Comparison of ENCODE assay signal across 10 mouse cellular contexts in genomic region chr11:3334711-3335316, GRCm38 (mm10). TPM values are rescaled to one million over a fixed set of nuclear protein-coding genes. Genes with fewer than 3 reads are reported as not detected.
DNase-seq lines count a peak whose midpoint lies in the region; ATAC-seq and TF ChIP-seq lines count a peak whose summit lies in the region.
"Had no signal": no experiment of that assay in that cellular context is flagged by ENCODE, and none has a peak within 500 bp of the region (broad histone marks: within the 10 kb centered on the region; RNA-seq: fewer than 3 reads in every experiment).

No protein-coding gene starts in this region.

- no peak for DNase-seq in heart, postnatal 0 days (ENCODE audit: low spot score)
- no peak for DNase-seq in heart, postnatal 10 days
- DNase-seq in 416B (ENCODE audit: low read depth) = peak; percentile 24

- H3K36me3 ChIP-seq in heart, postnatal 0 days (replicated peaks; ENCODE audit: control insufficient read depth, insufficient read depth, low read length) = peaks cover 25% of the 10 kb centered on the region
- no peaks in the 10 kb centered on the region for H3K36me3 ChIP-seq in ES-Bruce4 (ENCODE audit: control insufficient read depth, insufficient read depth, low read length, poor library complexity, severe bottlenecking)
- no peaks in the 10 kb centered on the region; the same call in 1 of the 2 replicates for H3K36me3 ChIP-seq in limb, embryonic 12.5 days
- H3K36me3 ChIP-seq: forebrain, embryonic 10.5 days had no signal

- H3K4me1 ChIP-seq in heart, postnatal 0 days (ENCODE audit: control insufficient read depth, insufficient read depth) = peaks cover 47% of the 10 kb centered on the region
- H3K4me1 ChIP-seq in ES-Bruce4 (ENCODE audit: control insufficient read depth, insufficient read depth, low read length) = peaks cover 8% of the 10 kb centered on the region
- H3K4me1 ChIP-seq in limb, embryonic 12.5 days (replicated peaks) = peaks cover 51% of the 10 kb centered on the region

- no peaks in the 10 kb centered on the region for H3K27me3 ChIP-seq in heart, postnatal 0 days (ENCODE audit: control insufficient read depth, insufficient read depth, low read length)
- H3K27me3 ChIP-seq in ES-Bruce4 (ENCODE audit: control insufficient read depth, insufficient read depth, low read length, poor library complexity, severe bottlenecking) = no peaks in the 10 kb centered on the region
- peaks cover 5% of the 10 kb centered on the region for H3K27me3 ChIP-seq in limb, embryonic 12.5 days

- no peak for TF ChIP-seq EP300 in heart, postnatal 0 days (IDR thresholded peaks at IDR 0.05; ENCODE audit: low read depth)
- TF ChIP-seq EP300 in ES-Bruce4 (IDR thresholded peaks at IDR 0.05; ENCODE audit: insufficient read depth, low read depth, low read length) = no peak

- H3K9me3 ChIP-seq in heart, postnatal 0 days (replicated peaks; ENCODE audit: control insufficient read depth, low read length) = no peaks in the 10 kb centered on the region
- no peaks in the 10 kb centered on the region for H3K9me3 ChIP-seq in ES-Bruce4 (replicated peaks; ENCODE audit: control insufficient read depth, insufficient read depth, low read length, poor library complexity, severe bottlenecking)
- H3K9me3 ChIP-seq in limb, embryonic 12.5 days = no peaks in the 10 kb centered on the region
- H3K9me3 ChIP-seq: forebrain, embryonic 10.5 days; heart, embryonic 10.5 days had no signal

- no peak for TF ChIP-seq CTCF in heart, postnatal 0 days (IDR thresholded peaks at IDR 0.05; ENCODE audit: low read depth)
- no peak for TF ChIP-seq CTCF in ES-Bruce4 (IDR thresholded peaks at IDR 0.05; ENCODE audit: low read depth, low read length)

- no peak for ATAC-seq in heart, postnatal 0 days (ENCODE audit: insufficient read depth, low read depth)
- no peak for ATAC-seq in limb, embryonic 12.5 days (ENCODE audit: insufficient number of reproducible peaks, insufficient read depth, low FRiP score, low TSS enrichment, low read depth)
- no peak for ATAC-seq in inflammation-experienced regulatory T-cells, adult 6 months
- ATAC-seq in megakaryocyte-erythroid progenitor cell, adult 5-6 weeks (replicated peaks; ENCODE audit: low FRiP score, low TSS enrichment, poor library complexity, severe bottlenecking) = no peak

- no peak for TF ChIP-seq POLR2A in ES-Bruce4 (IDR thresholded peaks at IDR 0.05; ENCODE audit: insufficient read depth, low read length)

- H3K27ac ChIP-seq in heart, postnatal 0 days (ENCODE audit: low read depth) = peak overlapping the region; percentile 71; the same call in 1 of the 2 replicates
- peak overlapping the region; percentile 54; the same call in 1 of the 2 replicates for H3K27ac ChIP-seq in ES-Bruce4 (ENCODE audit: insufficient read depth, low read length)
- 0 out of 2 replicates have a peak overlapping the region, but pooled peaks have one; percentile 2 for H3K27ac ChIP-seq in limb, embryonic 12.5 days
- H3K27ac ChIP-seq: forebrain, embryonic 10.5 days; macrophage had no signal

- WGBS in heart, postnatal 0 days = 45% methylated on average over 9 of the region's 9 CpGs
- WGBS in limb, embryonic 12.5 days = 31% methylated on average over 9 of the region's 9 CpGs

- H3K9ac ChIP-seq in heart, postnatal 0 days (replicated peaks; ENCODE audit: low read depth, low read length) = no peak overlapping the region; the same call in 1 of the 2 replicates
- H3K9ac ChIP-seq in ES-Bruce4 (ENCODE audit: low read depth, poor library complexity, severe bottlenecking) = 0 out of 2 replicates have a peak overlapping the region, but pooled peaks have one; percentile 4
- H3K9ac ChIP-seq in limb, embryonic 12.5 days (replicated peaks) = no peak overlapping the region

- intact Hi-C loops in heart, postnatal 10 days (cut with DNase I) = loop anchor here (5.0 kb wide), 1 partner anchor 117 kb away; the partner anchor contains the start of gene Rnf185

- H3K4me2 ChIP-seq in heart, postnatal 0 days (ENCODE audit: low read depth, low read length) = peak overlapping the region; percentile 35; the same call in 1 of the 2 replicates
- no peak overlapping the region for H3K4me2 ChIP-seq in limb, embryonic 12.5 days

- H3K4me3 ChIP-seq in heart, postnatal 0 days (ENCODE audit: low read depth, low read length) = no peak overlapping the region
- no peak overlapping the region for H3K4me3 ChIP-seq in ES-Bruce4 (ENCODE audit: low read depth, low read length)
- no peak overlapping the region for H3K4me3 ChIP-seq in limb, embryonic 12.5 days (replicated peaks)
- H3K4me3 ChIP-seq: forebrain, embryonic 10.5 days; heart, embryonic 10.5 days had no signal

RNA-seq across cellular contexts. Expression of gene Pik3ip1, which starts 4.6 kb away (rescaled TPM):
- total RNA-seq in heart, postnatal 0 days (2014; rRNA removed; ENCODE audit: low replicate concordance) = 22.3 and 57.6 TPM in 2 replicates
- polyA plus RNA-seq in heart, postnatal 0 days (2015; fragmentation: Nextera tagmentation; extraction: Ambion mirVana) = 44.7 and 65.9 TPM in 2 replicates
- 10 to 100 TPM; 25.2 to 31.0 TPM for total RNA-seq in heart, postnatal 10 days (2021)
- polyA plus RNA-seq in ES-Bruce4 (2011; ENCODE audit: insufficient read depth, insufficient read length, low read depth, missing spikeins) = 17.0 TPM in 2 replicates
- polyA plus RNA-seq in limb, embryonic 12.5 days (2016; fragmentation: Nextera tagmentation; extraction: Ambion mirVana) = 15.1 and 18.8 TPM in 2 replicates
- polyA plus RNA-seq in inflammation-experienced regulatory T-cells, adult 6 months (2017; shearing (Covaris generic)) = 10 to 100 TPM; 11.5 to 59.1 (median 35.3) TPM
- 8.3 and 20.5 TPM in 2 replicates for total RNA-seq in megakaryocyte-erythroid progenitor cell, adult 5-6 weeks (2014; fragmentation: Nextera tagmentation)
- total RNA-seq in megakaryocyte-erythroid progenitor cell, adult 5-6 weeks (2017) = 17.5 and 28.1 TPM in 2 replicates

RNA-seq across cellular contexts. Expression of gene Patz1, which starts 46.1 kb away (rescaled TPM):
- 35.6 and 56.8 TPM in 2 replicates for total RNA-seq in heart, postnatal 0 days (2014; rRNA removed; ENCODE audit: low replicate concordance)
- 13.1 and 14.0 TPM in 2 replicates for polyA plus RNA-seq in heart, postnatal 0 days (2015; fragmentation: Nextera tagmentation; extraction: Ambion mirVana)
- 10 to 100 TPM; 34.9 to 38.5 TPM for total RNA-seq in heart, postnatal 10 days (2021)
- 55.6 and 62.5 TPM in 2 replicates for polyA plus RNA-seq in ES-Bruce4 (2011; ENCODE audit: insufficient read depth, insufficient read length, low read depth, missing spikeins)
- polyA plus RNA-seq in limb, embryonic 12.5 days (2016; fragmentation: Nextera tagmentation; extraction: Ambion mirVana) = 72.2 and 75.0 TPM in 2 replicates
- 10 to 100 TPM; 15.5 to 19.6 (median 16.0) TPM for polyA plus RNA-seq in inflammation-experienced regulatory T-cells, adult 6 months (2017; shearing (Covaris generic))
- total RNA-seq in megakaryocyte-erythroid progenitor cell, adult 5-6 weeks (2014; fragmentation: Nextera tagmentation) = 89.5 and 92.4 TPM in 2 replicates
- 64.2 and 78.3 TPM in 2 replicates for total RNA-seq in megakaryocyte-erythroid progenitor cell, adult 5-6 weeks (2017)

Comparison
In these comparisons a context has a peak if more than half of its experiments do, and no peak if none do; other contexts are left out.
1. H3K27ac ChIP-seq: peak in every context shown above with its lines; median percentile 71 in heart, postnatal 0 days; 54 in ES-Bruce4; 2 in limb, embryonic 12.5 days.